Mouse (Mus musculus): Measurements from ENCODE around the gene M1ap. TPM values are rescaled to one million over a fixed set of nuclear protein-coding genes. Genes with fewer than 3 reads are reported as not detected.
A peak's percentile ranks its signal among the peaks of the same experiment; 100 is the strongest.

M1ap gene
- polyA plus RNA-seq, 1 experiment from 2014 or later, result 8.2 TPM

GRCm38 (mm10) chr6:82925005-82925404, 21.7 kb upstream of the M1ap start:
- Histone ChIP-seq H3K9me3 (ENCODE audit: control insufficient read depth, low read length) (no peaks in the 10 kb centered on the region), H3K36me3 (ENCODE audit: control insufficient read depth, insufficient read depth, low read length) (no peaks in the 10 kb centered on the region), H3K4me1 (replicated peaks; ENCODE audit: control insufficient read depth, insufficient read depth, low read length) (no peaks in the 10 kb centered on the region), H3K27ac (ENCODE audit: low read depth, low read length) (no peak overlapping the region), H3K9ac (ENCODE audit: low read depth, low read length) (no peak overlapping the region), H3K27me3 (replicated peaks; ENCODE audit: control insufficient read depth, insufficient read depth, low read length) (no peaks in the 10 kb centered on the region; the same call in 1 of the 2 replicates), H3K4me2 (no peak overlapping the region), H3K4me3 (ENCODE audit: low read depth, low read length) (no peak overlapping the region)
- no peak for ATAC-seq (replicated peaks; ENCODE audit: low FRiP score)
- WGBS, result 59% methylated on average over 3 of the region's 3 CpGs
- DNase-seq (ENCODE audit: low spot score), result no peak

- no peak for DNase-seq (ENCODE audit: low spot score)
- no peaks in the 10 kb centered on the region for H3K9me3 ChIP-seq (ENCODE audit: control insufficient read depth, low read length)
- ATAC-seq (replicated peaks; ENCODE audit: low FRiP score), result no peak
- no peak overlapping the region for H3K4me2 ChIP-seq
- peaks cover 3% of the 10 kb centered on the region for H3K27me3 ChIP-seq (replicated peaks; ENCODE audit: control insufficient read depth, insufficient read depth, low read length)
- no peaks in the 10 kb centered on the region for H3K36me3 ChIP-seq (ENCODE audit: control insufficient read depth, insufficient read depth, low read length)
- H3K27ac ChIP-seq (ENCODE audit: low read depth, low read length), result no peak overlapping the region
- WGBS, result 65% methylated on average over 10 of the region's 10 CpGs
- H3K4me3 ChIP-seq (ENCODE audit: low read depth, low read length), result no peak overlapping the region
- H3K4me1 ChIP-seq (replicated peaks; ENCODE audit: control insufficient read depth, insufficient read depth, low read length), result no peaks in the 10 kb centered on the region
- H3K9ac ChIP-seq (ENCODE audit: low read depth, low read length), result no peak overlapping the region
Observed at GRCm38 (mm10) chr6:82926106-82926505, 20.6 kb upstream of the M1ap start.

GRCm38 (mm10) chr6:82926528-82926927, 20.2 kb upstream of the M1ap start:
- ATAC-seq (replicated peaks; ENCODE audit: low FRiP score), result no peak
- Histone ChIP-seq H3K27ac (ENCODE audit: low read depth, low read length) (no peak overlapping the region), H3K36me3 (ENCODE audit: control insufficient read depth, insufficient read depth, low read length) (no peaks in the 10 kb centered on the region), H3K4me3 (ENCODE audit: low read depth, low read length) (no peak overlapping the region), H3K9ac (ENCODE audit: low read depth, low read length) (no peak overlapping the region), H3K4me2 (no peak overlapping the region), H3K9me3 (ENCODE audit: control insufficient read depth, low read length) (no peaks in the 10 kb centered on the region), H3K27me3 (replicated peaks; ENCODE audit: control insufficient read depth, insufficient read depth, low read length) (peaks cover 4% of the 10 kb centered on the region), H3K4me1 (replicated peaks; ENCODE audit: control insufficient read depth, insufficient read depth, low read length) (no peaks in the 10 kb centered on the region)
- no peak for DNase-seq (ENCODE audit: low spot score)
- 81% methylated on average over 7 of the region's 7 CpGs for WGBS

GRCm38 (mm10) chr6:82927617-82928016, 19.1 kb upstream of the M1ap start:
- ATAC-seq (replicated peaks; ENCODE audit: low FRiP score), result no peak

GRCm38 (mm10) chr6:82934616-82935230, 12.0 kb upstream of the M1ap start:
- Histone ChIP-seq H3K27me3 (replicated peaks; ENCODE audit: control insufficient read depth, insufficient read depth, low read length) (peaks cover 45% of the 10 kb centered on the region), H3K4me3 (ENCODE audit: low read depth, low read length) (no peak overlapping the region), H3K27ac (ENCODE audit: low read depth, low read length) (no peak overlapping the region), H3K9me3 (ENCODE audit: control insufficient read depth, low read length) (no peaks in the 10 kb centered on the region), H3K4me1 (replicated peaks; ENCODE audit: control insufficient read depth, insufficient read depth, low read length) (peaks cover 3% of the 10 kb centered on the region; the same call in 1 of the 2 replicates), H3K9ac (ENCODE audit: low read depth, low read length) (no peak overlapping the region), H3K36me3 (ENCODE audit: control insufficient read depth, insufficient read depth, low read length) (no peaks in the 10 kb centered on the region), H3K4me2 (no peak overlapping the region)
- no peak for DNase-seq (ENCODE audit: low spot score)
- WGBS, result 81% methylated on average over 3 of the region's 3 CpGs
- ATAC-seq (replicated peaks; ENCODE audit: low FRiP score), result no peak

More at GRCm38 (mm10) chr6:82927617-82928016, 19.1 kb upstream of the M1ap start:
- no peak overlapping the region for H3K27ac ChIP-seq (ENCODE audit: low read depth, low read length)
- H3K4me3 ChIP-seq (ENCODE audit: low read depth, low read length), result no peak overlapping the region
- H3K27me3 ChIP-seq (replicated peaks; ENCODE audit: control insufficient read depth, insufficient read depth, low read length), result peaks cover 9% of the 10 kb centered on the region
- WGBS, result 67% methylated on average over 5 of the region's 5 CpGs
- DNase-seq (ENCODE audit: low spot score), result no peak
- H3K9me3 ChIP-seq (ENCODE audit: control insufficient read depth, low read length), result no peaks in the 10 kb centered on the region
- H3K36me3 ChIP-seq (ENCODE audit: control insufficient read depth, insufficient read depth, low read length), result no peaks in the 10 kb centered on the region
- no peaks in the 10 kb centered on the region for H3K4me1 ChIP-seq (replicated peaks; ENCODE audit: control insufficient read depth, insufficient read depth, low read length)
- H3K9ac ChIP-seq (ENCODE audit: low read depth, low read length), result no peak overlapping the region
- no peak overlapping the region for H3K4me2 ChIP-seq

DNA sequence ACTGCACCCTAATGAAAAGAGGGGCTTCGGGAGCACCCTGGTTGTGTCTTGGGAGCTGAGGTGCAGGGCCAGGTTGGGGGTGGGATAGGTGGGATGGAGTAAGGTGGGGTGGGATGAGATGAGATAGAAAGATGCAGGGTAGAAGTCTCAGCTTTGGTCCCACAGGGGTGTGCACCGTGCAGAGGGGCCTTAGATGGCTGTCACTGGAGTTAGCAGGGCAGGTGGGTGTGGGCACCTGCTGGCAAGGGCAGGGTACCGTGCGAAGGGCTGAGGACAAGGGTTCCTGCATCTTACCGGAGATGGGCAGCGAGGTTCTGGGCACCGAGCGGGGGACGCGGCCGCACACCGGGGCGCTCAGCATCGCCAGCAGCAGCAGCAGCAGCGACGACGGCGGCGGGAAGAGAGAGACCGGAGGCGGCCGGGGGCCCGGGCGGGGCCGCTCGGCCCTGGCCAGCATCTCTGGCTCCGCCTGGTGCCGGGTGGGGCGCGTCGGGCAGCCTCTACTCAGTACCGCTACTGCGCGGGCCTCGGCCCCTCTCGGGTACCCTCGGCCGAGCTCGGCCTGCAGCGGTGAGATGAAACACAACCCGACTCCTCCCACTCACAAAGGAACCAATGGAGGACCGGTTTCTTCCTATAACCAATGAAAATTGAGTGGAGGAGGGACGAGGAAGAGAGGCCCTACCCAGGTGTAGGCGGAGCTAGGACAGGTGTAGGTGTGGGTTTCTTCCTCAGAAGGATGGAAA, 7.4 kb upstream of the M1ap start, which contains the start of gene Sema4f:
Gene Sema4f (minus strand): TSS at position 603 of the 746 bp plus-strand sequence.
- DNase-seq (ENCODE audit: low spot score) (peak; percentile 58), ATAC-seq (replicated peaks; ENCODE audit: low FRiP score) (peak; percentile 70; the same call in 1 of the 2 replicates)
- Histone ChIP-seq H3K27ac (ENCODE audit: low read depth, low read length) (no peak within 1 kb of the TSS), H3K9ac (ENCODE audit: low read depth, low read length) (peak within 1 kb of the TSS; percentile 25; the same call in 1 of the 2 replicates), H3K4me1 (replicated peaks; ENCODE audit: control insufficient read depth, insufficient read depth, low read length) (peaks cover 3% of the 10 kb centered on the region; the same call in 1 of the 2 replicates), H3K9me3 (ENCODE audit: control insufficient read depth, low read length) (no peaks in the 10 kb centered on the region), H3K4me3 (ENCODE audit: low read depth, low read length) (peak within 1 kb of the TSS; percentile 46), H3K4me2 (peak within 1 kb of the TSS; percentile 64), H3K27me3 (replicated peaks; ENCODE audit: control insufficient read depth, insufficient read depth, low read length) (peaks cover 52% of the 10 kb centered on the region), H3K36me3 (ENCODE audit: control insufficient read depth, insufficient read depth, low read length) (no peaks in the 10 kb centered on the region)
- WGBS, result 5% methylated on average over 44 of the region's 44 CpGs

DNA sequence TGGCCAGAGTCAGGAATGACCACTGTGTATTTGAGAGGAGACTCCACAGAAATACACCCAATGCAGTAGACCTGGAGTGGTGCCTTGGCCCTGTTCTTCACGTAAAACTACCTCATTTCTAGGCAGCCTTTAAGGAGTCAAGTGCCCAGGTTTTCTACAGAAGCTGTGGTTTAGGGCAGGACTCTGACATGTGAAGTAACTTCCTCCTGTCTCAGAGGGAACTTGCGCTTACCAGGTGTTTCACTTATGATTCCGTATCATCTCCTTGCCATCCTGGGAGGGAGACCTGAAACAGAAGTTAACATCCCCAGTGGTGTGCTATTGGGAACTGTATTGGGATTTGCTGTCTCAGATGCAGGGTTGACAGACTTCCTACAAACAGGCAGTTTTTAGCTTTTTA, 5.9 kb upstream of the M1ap start:
- H3K36me3 ChIP-seq (ENCODE audit: control insufficient read depth, insufficient read depth, low read length), result no peaks in the 10 kb centered on the region
- no peaks in the 10 kb centered on the region for H3K9me3 ChIP-seq (ENCODE audit: control insufficient read depth, low read length)
- no peak for DNase-seq (ENCODE audit: low spot score)
- no peak overlapping the region for H3K4me2 ChIP-seq
- no peak overlapping the region for H3K27ac ChIP-seq (ENCODE audit: low read depth, low read length)
- no peak overlapping the region for H3K9ac ChIP-seq (ENCODE audit: low read depth, low read length)
- no peak for ATAC-seq (replicated peaks; ENCODE audit: low FRiP score)
- H3K4me1 ChIP-seq (replicated peaks; ENCODE audit: control insufficient read depth, insufficient read depth, low read length), result peaks cover 3% of the 10 kb centered on the region; the same call in 1 of the 2 replicates
- no peak overlapping the region for H3K4me3 ChIP-seq (ENCODE audit: low read depth, low read length)
- WGBS, result 53% methylated on average over 3 of the region's 3 CpGs
- H3K27me3 ChIP-seq (replicated peaks; ENCODE audit: control insufficient read depth, insufficient read depth, low read length), result peaks cover 46% of the 10 kb centered on the region

DNA sequence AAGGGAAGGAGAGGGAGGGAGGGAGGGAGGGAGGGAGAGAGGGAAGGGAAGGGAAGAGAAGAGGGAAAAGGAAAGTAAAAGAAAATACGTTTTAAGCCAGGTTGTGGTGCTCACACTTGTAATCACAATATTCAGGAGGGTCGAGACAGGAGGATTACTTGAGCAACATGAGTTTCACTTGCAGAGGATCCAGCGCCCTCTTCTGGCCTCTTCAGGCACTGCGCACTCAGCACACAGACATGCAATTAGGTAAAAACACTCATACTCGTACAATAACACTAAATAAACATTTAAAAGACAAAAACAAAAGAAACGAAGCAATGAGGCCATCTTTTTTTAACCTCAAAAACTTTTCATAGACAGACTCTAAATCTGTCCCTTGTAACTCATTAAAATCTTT, 952 bp upstream of the M1ap start:
- no peak overlapping the region for H3K4me3 ChIP-seq (ENCODE audit: low read depth, low read length)
- no peaks in the 10 kb centered on the region for H3K4me1 ChIP-seq (replicated peaks; ENCODE audit: control insufficient read depth, insufficient read depth, low read length)
- no peaks in the 10 kb centered on the region for H3K9me3 ChIP-seq (ENCODE audit: control insufficient read depth, low read length)
- no peaks in the 10 kb centered on the region for H3K36me3 ChIP-seq (ENCODE audit: control insufficient read depth, insufficient read depth, low read length)
- ATAC-seq (replicated peaks; ENCODE audit: low FRiP score), result no peak
- peaks cover 7% of the 10 kb centered on the region; the same call in 1 of the 2 replicates for H3K27me3 ChIP-seq (replicated peaks; ENCODE audit: control insufficient read depth, insufficient read depth, low read length)
- WGBS, result 49% methylated on average over 6 of the region's 6 CpGs
- H3K27ac ChIP-seq (ENCODE audit: low read depth, low read length), result no peak overlapping the region
- no peak overlapping the region for H3K9ac ChIP-seq (ENCODE audit: low read depth, low read length)
- no peak overlapping the region for H3K4me2 ChIP-seq
- DNase-seq (ENCODE audit: low spot score), result no peak

Data from liver, embryonic 11.5 days (tissue).